Comparison of ENCODE assay signal across 15 mouse cellular contexts in genomic region chr1:159840337-159840736, GRCm38 (mm10).
"Had no signal": no experiment of that assay in that cellular context is flagged by ENCODE, and none has a peak within 500 bp of the region (broad histone marks: within the 10 kb centered on the region; RNA-seq: fewer than 3 reads in every experiment).

No protein-coding gene starts in this region.

- H3K4me1 ChIP-seq: kidney, embryonic 15.5 days; neural tube, embryonic 15.5 days had no signal

- H3K27me3 ChIP-seq: kidney, embryonic 15.5 days; neural tube, embryonic 15.5 days had no signal

- H3K4me3 ChIP-seq: kidney, embryonic 15.5 days; left cerebral cortex, adult 2 months; limb, embryonic 10.5 days; myocyte; neural tube, embryonic 15.5 days had no signal

- ATAC-seq: intestine, embryonic 16.5 days had no signal

- H3K36me3 ChIP-seq: kidney, embryonic 15.5 days; limb, embryonic 10.5 days; neural tube, embryonic 15.5 days had no signal

- H3K4me2 ChIP-seq: kidney, embryonic 15.5 days; liver, embryonic 11.5 days; lung, embryonic 14.5 days; neural tube, embryonic 15.5 days had no signal

- H3K27ac ChIP-seq: kidney, embryonic 15.5 days; left cerebral cortex, adult 2 months; limb, embryonic 10.5 days; neural tube, embryonic 15.5 days had no signal

- H3K9me3 ChIP-seq: kidney, embryonic 15.5 days; limb, embryonic 10.5 days; neural tube, embryonic 15.5 days had no signal

- H3K9ac ChIP-seq: kidney, embryonic 15.5 days; lung, embryonic 14.5 days; neural tube, embryonic 15.5 days had no signal

- DNase-seq: kidney, adult 2 months; kidney, postnatal 25 days; lung, embryonic 14.5 days; lung, postnatal 10 days; lung, postnatal 4 days; right cerebral cortex, adult 18-20 months; right cerebral cortex, postnatal 25 days; thymus, postnatal 4 days had no signal
